Mouse (Mus musculus): ENCODE measurements around the gene Myrfl.

The Myrfl gene

DNA sequence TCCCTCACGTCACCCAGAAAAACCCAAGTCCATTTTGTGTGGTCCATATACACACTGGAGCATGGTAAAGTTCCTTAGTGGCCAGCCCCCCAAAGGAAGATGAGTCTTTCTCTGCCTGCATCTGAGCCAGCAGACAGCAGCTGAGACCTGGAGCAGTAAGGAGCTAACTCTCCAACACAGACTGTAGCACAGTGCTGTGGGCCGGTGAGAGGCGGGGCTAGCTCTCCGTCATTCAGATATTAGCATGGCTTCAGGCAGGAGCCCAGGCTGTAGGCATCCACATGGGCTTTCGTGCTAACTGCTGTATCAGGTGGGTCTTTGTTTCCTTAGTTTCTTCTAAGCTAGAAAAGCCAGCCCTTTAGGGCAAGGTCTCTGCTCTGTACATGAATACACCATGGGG, 6.1 kb downstream of the Myrfl start:
- H3K27me3 ChIP-seq (ENCODE audit: control insufficient read depth, insufficient read depth, low read length, poor library complexity, severe bottlenecking): no peaks in the 10 kb centered on the region
- no peaks in the 10 kb centered on the region for H3K36me3 ChIP-seq (ENCODE audit: control insufficient read depth, insufficient read depth, low read length, poor library complexity, severe bottlenecking)
- DNase-seq (ENCODE audit: low read depth, low spot score): no peak

DNA sequence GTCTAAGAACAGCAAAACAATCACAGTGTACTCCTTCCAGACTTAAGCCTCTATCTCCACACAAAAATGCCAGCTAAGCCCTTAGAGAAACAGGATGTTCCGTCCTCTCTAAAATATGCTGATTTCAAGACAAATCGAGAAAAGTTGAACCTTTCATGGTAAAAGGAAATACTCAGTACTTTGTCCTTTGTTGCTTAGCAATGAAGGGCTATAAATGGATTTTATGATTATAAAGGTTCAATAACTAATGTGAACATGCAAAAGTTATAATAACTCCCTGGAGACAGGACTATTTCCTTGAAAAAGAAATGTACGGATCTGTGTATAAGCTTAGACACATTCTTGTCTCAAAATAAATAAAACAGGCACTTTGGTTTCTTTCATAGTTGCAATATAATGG, 12.2 kb downstream of the Myrfl start:
- no peak for DNase-seq (ENCODE audit: low read depth, low spot score)
- Histone ChIP-seq H3K27me3 (ENCODE audit: control insufficient read depth, insufficient read depth, low read length, poor library complexity, severe bottlenecking) (no peaks in the 10 kb centered on the region), H3K36me3 (ENCODE audit: control insufficient read depth, insufficient read depth, low read length, poor library complexity, severe bottlenecking) (no peaks in the 10 kb centered on the region)

DNA sequence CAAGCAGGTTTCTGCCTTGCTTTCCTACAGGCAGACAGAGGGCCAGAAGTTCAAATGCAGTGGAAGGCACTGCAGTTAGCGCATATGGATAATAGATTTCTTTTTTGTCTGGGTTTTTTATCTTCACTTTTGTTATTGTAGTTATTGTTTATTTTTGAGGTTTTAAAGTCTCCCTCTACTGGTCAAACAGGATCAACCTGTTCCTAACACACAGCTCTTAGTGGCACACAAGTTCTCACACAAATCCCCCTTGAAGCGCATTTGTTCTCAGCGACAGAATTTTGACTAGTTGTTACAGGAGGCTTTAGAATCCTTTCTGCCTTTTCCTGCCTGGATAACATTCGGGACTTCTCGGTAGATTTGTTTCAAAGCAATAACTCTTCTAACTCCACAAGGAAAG, 13.2 kb downstream of the Myrfl start:
- no peaks in the 10 kb centered on the region for H3K27me3 ChIP-seq (ENCODE audit: control insufficient read depth, insufficient read depth, low read length, poor library complexity, severe bottlenecking)
- H3K36me3 ChIP-seq (ENCODE audit: control insufficient read depth, insufficient read depth, low read length, poor library complexity, severe bottlenecking): no peaks in the 10 kb centered on the region
- DNase-seq (ENCODE audit: low read depth, low spot score): no peak

DNA sequence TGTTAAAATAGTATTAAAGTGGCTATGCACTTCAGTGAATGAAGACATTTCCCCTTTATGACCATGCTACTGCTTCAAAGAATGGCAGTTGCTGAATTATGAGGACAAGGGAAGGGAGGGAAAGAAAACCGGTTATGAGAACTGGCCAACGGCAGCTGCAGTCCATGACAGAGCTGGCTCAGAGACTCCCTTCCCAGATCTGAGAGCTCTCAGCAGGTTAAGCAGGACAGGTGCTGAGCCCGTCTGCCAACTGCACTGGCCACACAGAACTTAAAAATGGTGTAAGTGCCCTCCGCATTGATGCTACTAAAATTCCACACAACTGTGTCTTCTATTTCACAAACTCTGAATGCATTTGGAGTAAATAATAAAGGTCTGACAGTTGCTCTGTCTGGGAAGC, 19.3 kb downstream of the Myrfl start:
- Histone ChIP-seq H3K36me3 (ENCODE audit: control insufficient read depth, insufficient read depth, low read length, poor library complexity, severe bottlenecking) (no peaks in the 10 kb centered on the region), H3K27me3 (ENCODE audit: control insufficient read depth, insufficient read depth, low read length, poor library complexity, severe bottlenecking) (no peaks in the 10 kb centered on the region)
- DNase-seq (ENCODE audit: low read depth, low spot score): no peak

DNA sequence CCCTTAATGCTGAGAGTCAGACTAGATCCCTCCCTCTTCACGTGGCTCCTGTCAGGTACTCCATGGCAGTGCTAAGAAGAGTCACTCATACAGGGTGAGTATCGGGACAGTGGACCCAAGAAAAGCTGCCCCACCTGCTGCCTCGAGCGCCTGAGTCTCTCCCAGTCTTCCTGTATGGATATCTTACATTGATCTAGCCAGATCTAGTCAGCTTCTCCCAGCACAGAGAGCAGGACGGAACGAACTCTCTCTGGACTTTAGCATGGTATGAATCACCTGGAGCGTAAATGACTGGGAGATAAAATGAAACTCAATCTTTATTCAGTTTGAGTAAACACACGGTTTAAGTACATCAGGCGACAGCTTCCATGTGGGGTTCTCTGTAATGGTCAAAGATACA, 22.2 kb downstream of the Myrfl start:
- H3K27me3 ChIP-seq (ENCODE audit: control insufficient read depth, insufficient read depth, low read length, poor library complexity, severe bottlenecking): no peaks in the 10 kb centered on the region
- no peak for DNase-seq (ENCODE audit: low read depth, low spot score)
- no peaks in the 10 kb centered on the region for H3K36me3 ChIP-seq (ENCODE audit: control insufficient read depth, insufficient read depth, low read length, poor library complexity, severe bottlenecking)

DNA sequence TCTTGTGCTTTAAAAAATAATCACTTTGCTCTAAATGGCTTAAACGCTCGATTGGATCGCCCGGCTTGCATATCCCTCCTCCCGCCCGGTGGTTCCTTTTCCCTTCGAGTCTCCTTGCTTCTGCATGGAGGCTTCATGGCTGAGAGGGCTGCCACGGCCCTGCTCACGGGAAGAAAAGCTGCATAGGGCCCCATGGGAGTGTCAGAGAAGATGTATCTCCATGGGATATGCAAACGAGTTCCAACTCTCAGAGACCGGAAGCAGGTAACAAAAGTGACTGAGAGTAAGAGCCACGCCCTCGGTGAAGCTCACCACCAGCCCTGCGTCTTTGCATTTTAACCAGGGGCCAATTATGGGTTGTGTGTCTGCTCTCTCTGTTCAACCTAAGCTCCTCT, 24.7 kb downstream of the Myrfl start:
- Histone ChIP-seq H3K36me3 (ENCODE audit: control insufficient read depth, insufficient read depth, low read length, poor library complexity, severe bottlenecking) (no peaks in the 10 kb centered on the region), H3K27me3 (ENCODE audit: control insufficient read depth, insufficient read depth, low read length, poor library complexity, severe bottlenecking) (no peaks in the 10 kb centered on the region)
- DNase-seq (ENCODE audit: low read depth, low spot score): no peak

DNA sequence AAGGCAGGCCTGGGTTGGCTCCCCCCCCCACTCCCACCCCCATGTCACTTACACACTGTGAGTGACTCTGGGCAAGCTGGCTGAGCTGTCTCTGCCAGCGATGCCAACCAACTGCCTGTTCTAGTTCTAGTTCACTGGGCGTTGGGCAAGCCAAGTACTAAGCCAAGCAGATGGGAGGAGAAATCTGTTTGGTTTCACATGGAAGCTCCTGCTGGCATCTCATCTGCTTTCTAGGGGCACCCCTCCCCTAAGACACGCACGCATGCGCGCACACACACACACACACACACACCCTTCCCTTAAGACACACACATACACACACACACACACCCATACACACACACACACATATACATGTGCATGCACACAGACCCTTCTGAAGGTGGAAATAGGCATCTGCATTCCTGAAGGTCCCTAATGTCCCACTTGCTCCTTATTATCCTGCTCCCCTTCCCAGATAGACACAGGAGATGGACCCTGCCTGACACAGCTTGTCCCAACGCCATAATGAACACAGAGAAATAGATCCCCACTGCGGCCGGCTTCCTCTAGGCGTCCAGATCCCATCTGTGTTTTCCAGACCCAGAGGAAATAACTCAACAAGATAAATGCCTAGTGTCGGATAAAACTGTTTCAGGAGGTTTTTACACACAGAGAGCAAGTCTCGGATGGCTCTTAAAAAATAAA, 25.2 kb downstream of the Myrfl start:
- Histone ChIP-seq H3K27me3 (ENCODE audit: control insufficient read depth, insufficient read depth, low read length, poor library complexity, severe bottlenecking) (no peaks in the 10 kb centered on the region), H3K36me3 (ENCODE audit: control insufficient read depth, insufficient read depth, low read length, poor library complexity, severe bottlenecking) (no peaks in the 10 kb centered on the region)
- no peak for DNase-seq (ENCODE audit: low read depth, low spot score)

DNA sequence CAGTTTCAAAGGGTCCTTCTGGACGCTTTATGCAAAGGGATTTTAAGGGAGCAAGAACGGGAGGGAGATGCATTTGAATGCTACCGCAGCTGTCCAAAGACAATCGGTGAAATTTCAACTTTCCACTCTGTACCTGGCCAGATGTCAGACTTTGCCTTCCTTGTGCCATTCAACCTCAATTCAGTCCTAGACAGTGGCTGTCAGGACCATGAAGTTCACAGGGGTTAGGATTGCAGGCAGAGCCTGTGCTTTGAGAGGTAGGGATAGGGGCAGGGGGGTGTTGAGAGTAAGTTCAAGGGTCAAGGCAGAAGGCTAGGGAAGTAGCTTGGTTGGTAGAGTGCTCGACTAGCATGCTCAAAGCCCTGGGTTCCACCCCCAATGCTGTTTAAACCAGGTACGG, 25.9 kb downstream of the Myrfl start:
- no peaks in the 10 kb centered on the region for H3K36me3 ChIP-seq (ENCODE audit: control insufficient read depth, insufficient read depth, low read length, poor library complexity, severe bottlenecking)
- DNase-seq (ENCODE audit: low read depth, low spot score): no peak
- H3K27me3 ChIP-seq (ENCODE audit: control insufficient read depth, insufficient read depth, low read length, poor library complexity, severe bottlenecking): no peaks in the 10 kb centered on the region

DNA sequence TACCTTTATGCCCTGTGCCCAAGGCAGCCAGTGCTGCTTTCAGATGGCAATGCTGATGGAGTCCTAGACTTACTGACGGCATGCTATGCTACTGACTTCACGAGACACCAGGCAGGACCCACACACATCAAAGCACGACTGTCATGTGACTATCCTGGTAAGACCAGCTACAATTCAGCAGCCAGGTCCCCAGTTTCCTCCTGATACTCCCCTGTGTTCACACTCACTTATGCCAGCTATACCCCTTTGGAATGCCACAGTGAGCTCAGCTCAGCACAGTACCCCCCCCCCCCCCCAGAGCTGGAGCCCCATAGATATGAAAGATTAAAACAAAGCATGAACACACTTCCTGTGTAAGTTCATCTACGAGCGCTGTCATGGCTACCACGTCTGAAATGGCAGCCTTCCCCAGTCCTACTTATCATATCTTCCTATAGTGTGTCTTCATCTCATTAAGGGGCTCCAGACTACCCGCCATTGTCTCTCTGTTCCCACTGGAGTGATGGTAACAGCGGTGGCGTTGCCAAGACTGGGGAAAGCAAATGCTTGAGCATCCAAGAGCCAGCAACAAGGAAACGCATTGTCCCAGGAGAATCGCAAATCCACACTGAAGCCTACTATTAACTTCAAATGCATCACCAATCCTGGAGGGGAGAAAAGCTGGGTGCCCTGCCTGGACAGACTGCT, 43.4 kb downstream of the Myrfl start:
- Histone ChIP-seq H3K36me3 (ENCODE audit: control insufficient read depth, insufficient read depth, low read length, poor library complexity, severe bottlenecking) (no peaks in the 10 kb centered on the region), H3K27me3 (ENCODE audit: control insufficient read depth, insufficient read depth, low read length, poor library complexity, severe bottlenecking) (0 out of 2 replicates have a peak, but pooled peaks cover 2% of the 10 kb centered on the region)
- DNase-seq (ENCODE audit: low read depth, low spot score): no peak

DNA sequence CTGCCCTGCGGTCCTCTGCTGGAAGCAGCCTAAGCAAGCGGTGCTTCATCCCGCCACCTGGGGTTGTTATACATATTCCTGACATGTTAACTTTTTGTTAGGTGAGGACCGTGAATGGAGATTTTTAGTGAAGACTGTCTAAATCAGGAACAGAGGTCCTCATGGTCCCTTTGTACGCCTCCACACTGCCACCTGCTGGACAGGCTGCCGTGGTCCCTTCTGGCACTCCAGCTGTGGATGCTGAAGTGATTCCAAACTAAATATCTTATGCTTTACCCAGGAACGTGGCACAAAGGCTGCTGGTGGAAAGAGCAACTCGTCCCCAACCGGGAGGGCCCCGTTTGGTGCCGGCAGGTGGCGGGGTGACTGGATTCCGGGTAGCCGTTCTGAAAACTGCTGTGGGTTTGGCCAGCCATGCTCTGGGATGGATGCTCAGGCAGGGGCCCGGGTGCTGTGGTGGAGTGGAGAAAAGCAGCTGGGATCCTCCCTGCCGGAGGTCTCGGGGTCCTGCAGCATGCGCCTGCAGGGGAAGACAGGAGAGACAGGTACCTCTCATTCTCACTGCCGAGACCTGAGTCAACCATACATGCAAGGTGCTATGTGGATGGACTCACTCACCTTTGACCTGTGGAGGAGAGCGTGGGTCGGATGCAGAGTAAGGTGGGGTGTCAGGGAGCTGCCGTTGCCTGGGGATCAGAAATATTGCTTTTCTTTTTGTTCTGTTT, 47.8 kb downstream of the Myrfl start:
- Histone ChIP-seq H3K27me3 (ENCODE audit: control insufficient read depth, insufficient read depth, low read length, poor library complexity, severe bottlenecking) (no peaks in the 10 kb centered on the region), H3K36me3 (ENCODE audit: control insufficient read depth, insufficient read depth, low read length, poor library complexity, severe bottlenecking) (no peaks in the 10 kb centered on the region)
- DNase-seq (ENCODE audit: low read depth, low spot score): peak; percentile 81

DNA sequence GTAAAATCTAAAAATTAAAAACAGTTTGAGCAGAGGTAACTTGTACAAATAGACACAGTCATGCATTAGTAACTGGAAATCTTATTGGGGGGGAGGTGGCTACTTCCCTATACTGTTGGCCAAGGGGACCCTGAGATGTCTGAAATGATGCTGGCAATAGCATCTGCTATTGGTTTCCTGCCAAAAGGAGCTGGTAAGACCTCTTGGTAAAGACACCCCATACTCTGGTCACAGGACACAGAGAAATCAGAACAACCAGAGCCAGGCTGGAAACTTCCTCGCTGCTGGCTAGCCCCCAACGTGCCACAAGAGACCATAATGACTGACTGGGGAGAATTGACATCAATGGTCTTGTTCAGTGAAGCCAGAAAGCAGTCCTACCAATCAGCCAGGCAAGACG, 55.2 kb downstream of the Myrfl start:
- DNase-seq (ENCODE audit: low read depth, low spot score): no peak
- no peaks in the 10 kb centered on the region for H3K36me3 ChIP-seq (ENCODE audit: control insufficient read depth, insufficient read depth, low read length, poor library complexity, severe bottlenecking)
- H3K27me3 ChIP-seq (ENCODE audit: control insufficient read depth, insufficient read depth, low read length, poor library complexity, severe bottlenecking): no peaks in the 10 kb centered on the region

DNA sequence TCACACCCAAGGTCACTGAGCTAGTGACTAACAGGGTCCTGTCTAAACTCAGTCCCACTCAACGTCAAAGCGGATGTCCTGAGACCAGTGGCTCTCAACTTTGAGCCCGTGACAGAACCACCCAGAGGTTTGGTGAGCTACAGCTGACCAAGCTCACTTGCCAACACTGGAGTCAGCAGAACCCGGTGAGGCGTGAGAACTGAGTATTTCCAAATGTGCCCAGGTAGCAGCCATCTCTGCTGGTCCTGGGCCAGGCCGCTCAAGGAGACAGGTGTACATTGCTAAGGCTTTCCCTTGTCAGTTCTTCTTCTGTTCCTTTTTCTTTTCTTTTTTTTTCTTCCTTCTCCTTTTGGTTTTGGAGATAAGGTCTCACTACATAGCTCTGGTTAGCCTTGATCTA, 66.0 kb downstream of the Myrfl start:
- Histone ChIP-seq H3K36me3 (ENCODE audit: control insufficient read depth, insufficient read depth, low read length, poor library complexity, severe bottlenecking) (no peaks in the 10 kb centered on the region), H3K27me3 (ENCODE audit: control insufficient read depth, insufficient read depth, low read length, poor library complexity, severe bottlenecking) (no peaks in the 10 kb centered on the region)
- no peak for DNase-seq (ENCODE audit: low read depth, low spot score)

DNA sequence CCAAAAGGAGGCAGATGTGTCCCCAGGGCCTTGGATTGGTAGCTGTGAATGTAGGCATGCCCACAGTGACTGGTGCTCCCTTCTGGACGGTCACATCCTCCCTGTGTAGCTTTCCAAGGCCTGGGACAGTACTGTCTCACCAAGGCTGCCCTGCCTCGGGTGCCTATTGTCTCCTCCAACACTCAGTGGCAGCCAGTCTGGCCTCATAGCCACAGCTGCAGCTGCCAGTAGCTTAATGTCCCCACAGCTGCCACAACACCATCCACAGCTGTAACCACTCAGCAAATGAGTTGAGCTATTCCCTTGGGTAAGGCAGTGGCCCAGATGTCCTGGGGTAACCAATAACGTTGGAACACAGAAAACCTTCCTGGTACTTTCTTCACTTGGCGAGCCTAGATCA, 68.6 kb downstream of the Myrfl start:
- Histone ChIP-seq H3K27me3 (ENCODE audit: control insufficient read depth, insufficient read depth, low read length, poor library complexity, severe bottlenecking) (no peaks in the 10 kb centered on the region), H3K36me3 (ENCODE audit: control insufficient read depth, insufficient read depth, low read length, poor library complexity, severe bottlenecking) (no peaks in the 10 kb centered on the region)
- no peak for DNase-seq (ENCODE audit: low read depth, low spot score)

DNA sequence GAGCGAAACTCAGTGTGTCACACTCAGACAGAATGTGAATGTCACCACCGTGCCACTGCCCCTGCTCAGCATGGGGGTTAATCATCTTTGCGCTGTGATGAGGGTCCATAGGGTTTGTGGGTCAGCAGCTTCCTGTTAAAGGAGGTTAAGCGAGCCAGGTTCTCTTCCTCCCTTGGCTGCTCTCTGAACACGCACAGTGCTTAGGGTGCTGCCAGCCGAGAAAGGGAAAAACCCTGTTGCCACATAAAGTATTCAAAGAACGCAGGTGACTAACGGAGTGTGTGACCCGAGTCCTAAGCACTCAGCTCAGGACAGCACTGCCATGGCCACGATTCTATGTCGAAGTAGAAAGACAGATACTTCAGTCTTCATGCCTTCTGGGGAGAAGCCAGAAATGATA, 69.4 kb downstream of the Myrfl start:
- H3K36me3 ChIP-seq (ENCODE audit: control insufficient read depth, insufficient read depth, low read length, poor library complexity, severe bottlenecking): no peaks in the 10 kb centered on the region
- peak; percentile 52 for DNase-seq (ENCODE audit: low read depth, low spot score)
- no peaks in the 10 kb centered on the region for H3K27me3 ChIP-seq (ENCODE audit: control insufficient read depth, insufficient read depth, low read length, poor library complexity, severe bottlenecking)

DNA sequence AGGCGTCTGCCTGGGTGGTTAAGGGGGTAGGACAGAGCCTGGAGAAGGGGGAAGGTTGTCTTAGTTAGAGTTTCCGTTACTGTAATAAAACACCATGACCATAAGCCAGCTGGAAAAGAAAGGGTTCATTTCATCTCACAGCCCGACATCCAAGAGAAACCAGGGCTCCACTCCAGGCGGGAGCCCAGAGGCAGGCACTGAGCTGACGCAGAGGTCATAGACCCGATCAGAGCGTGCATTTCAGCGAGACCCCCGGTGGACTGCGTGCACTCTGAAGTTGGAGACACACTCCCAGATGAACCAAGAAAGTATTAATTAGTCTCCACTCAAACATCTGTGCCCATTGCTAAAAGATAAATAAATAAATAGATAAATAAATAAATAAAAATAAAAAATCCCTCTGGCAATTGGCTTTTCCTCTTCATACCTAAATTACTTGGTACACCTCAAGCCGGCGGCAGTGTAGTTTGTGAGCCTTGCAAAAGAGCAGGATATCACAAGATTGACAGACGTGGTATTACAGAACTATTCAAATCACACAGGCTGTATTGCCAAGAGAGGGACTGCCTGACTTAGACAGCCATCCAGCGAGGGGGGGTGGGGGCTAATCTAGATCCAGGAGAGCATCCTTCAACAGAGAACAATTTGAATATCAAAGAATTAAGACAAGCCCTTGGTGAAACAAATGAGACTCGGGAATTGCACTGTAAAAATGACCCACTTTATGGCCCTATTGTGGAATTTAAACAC, 81.2 kb downstream of the Myrfl start:
- DNase-seq (ENCODE audit: low read depth, low spot score): no peak
- Histone ChIP-seq H3K27me3 (ENCODE audit: control insufficient read depth, insufficient read depth, low read length, poor library complexity, severe bottlenecking) (no peaks in the 10 kb centered on the region), H3K36me3 (ENCODE audit: control insufficient read depth, insufficient read depth, low read length, poor library complexity, severe bottlenecking) (no peaks in the 10 kb centered on the region)
